Mouse (Mus musculus) liver, embryonic 14.5 days (tissue): ENCODE measurements around the gene Lcorl.

Experiments used
- CTCF ChIP-seq: IDR thresholded peaks from 2 replicates; pipeline ENCODE4 v1.5.1; 2016; ENCODE audit warnings: antibody characterized with exemption, low read depth, control low read depth
- EP300 ChIP-seq: IDR thresholded peaks from 2 replicates; pipeline ENCODE4 v1.6.1; 2016; ENCODE audit warnings: antibody characterized with exemption, low read depth

- TF ChIP-seq CTCF, result no peak
- no peak for TF ChIP-seq EP300
Measured at GRCm38 (mm10) chr5:45706811-45707210, 150.6 kb downstream of the Lcorl start.
